Mouse (Mus musculus): ENCODE results near the gene Gipc2. TPM values are rescaled to one million over a fixed set of nuclear protein-coding genes. Genes with fewer than 3 reads are reported as not detected.

Gene Gipc2
- polyA plus RNA-seq (2015; fragmentation: Nextera tagmentation; extraction: Ambion mirVana) = 4.5 and 8.6 TPM in 2 replicates

DNA sequence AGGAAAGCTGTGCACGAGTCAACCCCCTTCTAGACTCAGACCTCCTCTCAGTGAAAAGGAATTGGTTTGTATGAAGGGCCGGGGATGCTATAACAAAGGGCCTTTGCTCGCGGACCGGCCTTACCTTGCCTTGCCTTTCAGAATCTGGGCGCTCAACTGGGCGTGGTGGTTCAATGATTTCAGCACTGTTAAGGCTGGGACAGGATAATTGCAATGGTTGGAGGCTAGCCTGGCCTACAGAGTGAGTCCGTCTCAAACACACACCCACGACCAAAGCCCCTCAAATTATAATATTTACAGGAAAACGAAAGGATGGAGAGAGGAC is at the start of gene Gipc2:
TSS of gene Gipc2 (minus strand) at position 132 of the 325 bp plus-strand sequence.
- Histone ChIP-seq H3K27ac (replicated peaks) (no peak within 1 kb of the TSS), H3K27me3 (peaks cover 15% of the 10 kb centered on the region), H3K9ac (peak within 1 kb of the TSS; percentile 4), H3K36me3 (no peaks in the 10 kb centered on the region), H3K4me1 (peaks cover 25% of the 10 kb centered on the region), H3K9me3 (replicated peaks) (no peaks in the 10 kb centered on the region), H3K4me3 (replicated peaks) (peak within 1 kb of the TSS; percentile 46), H3K4me2 (replicated peaks) (peak within 1 kb of the TSS; percentile 97)
- ATAC-seq (ENCODE audit: insufficient number of reproducible peaks, low FRiP score, low TSS enrichment, low read depth) = peak; percentile 30; the same call in 1 of the 2 replicates
- 11% methylated on average over 10 of the region's 10 CpGs for WGBS

DNA sequence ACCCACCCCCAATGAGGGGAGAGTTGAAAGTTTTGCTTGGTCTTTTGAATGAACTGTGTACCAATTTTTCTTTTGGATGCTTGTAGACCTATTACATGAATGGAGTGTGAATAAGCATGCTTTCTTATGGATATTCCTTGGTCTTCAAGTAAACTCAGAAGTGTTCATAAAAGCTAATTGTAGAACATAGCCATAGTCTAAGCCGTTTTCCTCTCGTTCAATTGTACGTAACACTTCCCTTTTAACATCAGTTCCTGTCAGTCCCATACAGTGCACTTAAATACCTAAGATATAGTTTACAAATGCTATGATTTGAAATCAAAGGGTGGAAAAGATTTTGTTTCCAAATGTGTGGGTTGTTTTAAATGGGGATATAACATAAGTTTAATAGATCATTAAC is 47.4 kb upstream of the Gipc2 start:
- 41% methylated on average over 3 of the region's 3 CpGs for WGBS
- H3K27ac ChIP-seq (replicated peaks) = no peak overlapping the region
- peaks cover 30% of the 10 kb centered on the region for H3K4me1 ChIP-seq
- peak overlapping the region; percentile 93 for H3K4me3 ChIP-seq (replicated peaks)
- no peaks in the 10 kb centered on the region for H3K9me3 ChIP-seq (replicated peaks)
- H3K27me3 ChIP-seq = no peaks in the 10 kb centered on the region
- no peak overlapping the region for H3K9ac ChIP-seq
- peaks cover 26% of the 10 kb centered on the region for H3K36me3 ChIP-seq
- ATAC-seq (ENCODE audit: insufficient number of reproducible peaks, low FRiP score, low TSS enrichment, low read depth) = no peak
- peak overlapping the region; percentile 74 for H3K4me2 ChIP-seq (replicated peaks)

GRCm38 (mm10) chr3:152211731-152212279 is 45.8 kb upstream of the Gipc2 start:
- no peak for ATAC-seq (ENCODE audit: insufficient number of reproducible peaks, low FRiP score, low TSS enrichment, low read depth)
- Histone ChIP-seq H3K4me2 (replicated peaks) (peak overlapping the region; percentile 74), H3K9ac (peak overlapping the region; percentile 100), H3K27me3 (no peaks in the 10 kb centered on the region), H3K36me3 (peaks cover 17% of the 10 kb centered on the region), H3K4me3 (replicated peaks) (peak overlapping the region; percentile 93), H3K9me3 (replicated peaks) (no peaks in the 10 kb centered on the region), H3K4me1 (peaks cover 31% of the 10 kb centered on the region), H3K27ac (replicated peaks) (0 out of 2 replicates have a peak overlapping the region, but pooled peaks have one; percentile 100)
- WGBS = 15% methylated on average over 7 of the region's 7 CpGs

DNA sequence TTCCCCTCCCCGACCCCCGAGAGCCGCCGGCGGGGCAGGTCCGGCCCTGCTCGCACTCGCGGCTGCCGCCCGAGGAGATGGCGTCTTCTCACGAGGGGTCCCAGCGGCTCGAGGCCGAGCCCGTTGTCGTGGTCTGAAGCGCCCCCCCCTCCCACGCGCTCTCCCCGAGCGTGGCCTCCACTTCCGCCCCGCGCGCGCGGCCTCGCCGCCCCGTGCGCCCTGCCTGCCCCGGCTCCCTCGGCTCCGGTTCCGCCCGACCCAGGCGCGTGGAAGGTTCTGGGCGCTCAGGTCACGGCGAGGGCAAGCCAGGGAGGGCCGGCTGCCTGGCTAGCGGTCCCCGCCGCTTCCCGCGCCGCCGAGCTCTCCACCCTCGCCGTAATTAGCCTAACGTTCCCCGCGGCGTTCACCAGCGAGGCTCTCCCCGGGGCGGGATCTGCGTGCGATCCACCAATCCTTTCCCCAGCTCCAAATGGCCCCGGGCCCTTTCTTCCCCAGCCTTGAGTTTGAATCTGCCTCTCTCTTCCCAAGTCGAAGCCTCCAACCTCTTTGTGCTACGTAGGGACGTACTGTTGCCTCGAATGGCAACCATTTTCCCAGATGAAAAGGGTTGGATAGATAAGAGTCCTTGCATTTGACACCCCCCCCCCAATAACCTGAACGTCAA is 44.8 kb upstream of the Gipc2 start:
- H3K4me2 ChIP-seq (replicated peaks) = peak overlapping the region; percentile 74
- H3K4me3 ChIP-seq (replicated peaks) = peak overlapping the region; percentile 93
- ATAC-seq (ENCODE audit: insufficient number of reproducible peaks, low FRiP score, low TSS enrichment, low read depth) = peak; percentile 60
- no peaks in the 10 kb centered on the region for H3K9me3 ChIP-seq (replicated peaks)
- no peaks in the 10 kb centered on the region for H3K27me3 ChIP-seq
- H3K4me1 ChIP-seq = peaks cover 31% of the 10 kb centered on the region
- peak overlapping the region; percentile 100 for H3K9ac ChIP-seq
- peaks cover 9% of the 10 kb centered on the region; the same call in 1 of the 2 replicates for H3K36me3 ChIP-seq
- H3K27ac ChIP-seq (replicated peaks) = peak overlapping the region; percentile 100
- under 1% methylated on average over 52 of the region's 68 CpGs for WGBS

GRCm38 (mm10) chr3:152209967-152210634 is 44.1 kb upstream of the Gipc2 start, which contains the start of the genes Dnajb4 and Fubp1:
Dnajb4 (minus strand) TSS chr3:152210302.
Fubp1 (plus strand) TSS chr3:152210422.
- Histone ChIP-seq H3K4me3 (replicated peaks) (peak within 1 kb of the TSS; percentile 93), H3K36me3 (peaks cover 5% of the 10 kb centered on the region; the same call in 1 of the 2 replicates), H3K4me2 (replicated peaks) (peak within 1 kb of the TSS; percentile 74), H3K27me3 (no peaks in the 10 kb centered on the region), H3K4me1 (peaks cover 31% of the 10 kb centered on the region), H3K9me3 (replicated peaks) (no peaks in the 10 kb centered on the region), H3K9ac (peak within 1 kb of the TSS; percentile 100), H3K27ac (replicated peaks) (peak within 1 kb of the TSS; percentile 100)
- ATAC-seq (ENCODE audit: insufficient number of reproducible peaks, low FRiP score, low TSS enrichment, low read depth) = peak; percentile 96
- WGBS = 0% methylated on average over 85 of the region's 85 CpGs

DNA sequence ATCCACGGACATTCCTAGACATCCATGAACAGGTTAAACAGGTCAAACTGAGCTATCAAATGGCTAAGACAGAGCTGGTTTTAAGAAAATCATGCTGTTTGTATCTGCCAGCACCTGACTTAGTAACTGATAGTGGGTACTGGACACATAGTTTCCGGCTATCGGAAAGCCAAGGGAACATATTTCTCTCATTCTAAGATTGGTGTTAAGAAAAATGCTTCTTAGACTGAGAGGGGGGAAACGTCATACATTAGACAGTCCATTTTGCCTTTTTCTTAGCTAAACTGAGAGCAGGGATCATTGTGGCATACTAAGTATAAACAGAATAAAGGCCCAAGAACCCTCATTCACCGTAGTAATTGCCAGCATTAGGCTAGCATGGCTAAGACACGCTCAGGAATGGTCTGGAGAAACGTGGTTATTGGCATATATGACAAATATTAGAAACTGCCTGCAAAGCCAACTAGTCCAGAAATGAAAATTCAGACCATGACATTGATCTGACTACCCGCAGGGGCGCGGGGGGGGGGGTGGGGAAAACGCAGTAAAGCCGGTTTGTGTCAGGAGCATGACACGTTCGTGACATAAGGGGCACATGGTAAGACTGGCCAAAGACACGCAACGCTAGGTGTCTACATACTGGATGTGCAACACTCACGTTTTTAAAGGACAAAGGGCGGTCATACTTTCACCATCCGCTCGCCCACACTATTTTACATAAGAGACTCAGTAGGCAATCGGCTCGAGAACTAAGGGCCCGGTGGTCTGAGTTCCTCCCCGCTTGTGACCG is 43.3 kb upstream of the Gipc2 start:
- no peaks in the 10 kb centered on the region for H3K9me3 ChIP-seq (replicated peaks)
- peak; percentile 5; the same call in 1 of the 2 replicates for ATAC-seq (ENCODE audit: insufficient number of reproducible peaks, low FRiP score, low TSS enrichment, low read depth)
- peak overlapping the region; percentile 98 for H3K9ac ChIP-seq
- peak overlapping the region; percentile 100 for H3K27ac ChIP-seq (replicated peaks)
- H3K4me3 ChIP-seq (replicated peaks) = peak overlapping the region; percentile 93
- no peaks in the 10 kb centered on the region for H3K27me3 ChIP-seq
- H3K36me3 ChIP-seq = peaks cover 5% of the 10 kb centered on the region; the same call in 1 of the 2 replicates
- peak overlapping the region; percentile 65 for H3K4me2 ChIP-seq (replicated peaks)
- peaks cover 28% of the 10 kb centered on the region for H3K4me1 ChIP-seq
- 4% methylated on average over 25 of the region's 25 CpGs for WGBS

GRCm38 (mm10) chr3:152208096-152208885 is 42.3 kb upstream of the Gipc2 start:
- Histone ChIP-seq H3K36me3 (peaks cover 5% of the 10 kb centered on the region; the same call in 1 of the 2 replicates), H3K4me1 (peaks cover 26% of the 10 kb centered on the region), H3K27ac (replicated peaks) (no peak overlapping the region), H3K4me2 (replicated peaks) (no peak overlapping the region), H3K27me3 (no peaks in the 10 kb centered on the region), H3K9ac (no peak overlapping the region), H3K4me3 (replicated peaks) (no peak overlapping the region), H3K9me3 (replicated peaks) (no peaks in the 10 kb centered on the region)
- no peak for ATAC-seq (ENCODE audit: insufficient number of reproducible peaks, low FRiP score, low TSS enrichment, low read depth)
- WGBS = 91% methylated on average over 7 of the region's 7 CpGs

- no peak overlapping the region for H3K4me3 ChIP-seq (replicated peaks)
- no peaks in the 10 kb centered on the region for H3K27me3 ChIP-seq
- WGBS = 98% methylated on average over 4 of the region's 4 CpGs
- no peak overlapping the region for H3K4me2 ChIP-seq (replicated peaks)
- ATAC-seq (ENCODE audit: insufficient number of reproducible peaks, low FRiP score, low TSS enrichment, low read depth) = no peak
- H3K9me3 ChIP-seq (replicated peaks) = no peaks in the 10 kb centered on the region
- no peak overlapping the region for H3K9ac ChIP-seq
- peaks cover 15% of the 10 kb centered on the region for H3K4me1 ChIP-seq
- no peak overlapping the region for H3K27ac ChIP-seq (replicated peaks)
- peaks cover 5% of the 10 kb centered on the region; the same call in 1 of the 2 replicates for H3K36me3 ChIP-seq
Observed at GRCm38 (mm10) chr3:152207156-152207555, 41.1 kb upstream of the Gipc2 start.

DNA sequence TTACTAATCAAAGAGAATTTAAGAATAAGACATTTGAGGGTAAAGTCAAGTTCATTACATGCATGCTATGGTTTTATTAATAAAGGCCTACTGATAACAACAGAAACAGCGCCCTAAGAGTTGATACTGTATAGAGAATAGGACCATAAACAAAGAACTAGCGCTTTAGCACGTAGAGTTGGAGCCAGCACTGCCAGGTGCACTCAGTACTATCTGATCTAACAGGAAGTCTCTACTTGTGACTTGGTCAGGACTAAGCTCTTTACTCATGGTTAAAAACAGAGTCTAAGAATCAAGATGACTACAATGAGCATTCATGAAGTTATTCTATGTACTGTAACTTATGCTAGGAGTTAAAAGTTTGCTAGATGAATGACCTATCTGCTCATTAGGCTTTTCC is 38.5 kb upstream of the Gipc2 start:
- no peak for ATAC-seq (ENCODE audit: insufficient number of reproducible peaks, low FRiP score, low TSS enrichment, low read depth)
- H3K9me3 ChIP-seq (replicated peaks) = no peaks in the 10 kb centered on the region
- H3K9ac ChIP-seq = no peak overlapping the region
- WGBS = 78% methylated on average over 3 of the region's 3 CpGs
- no peak overlapping the region for H3K27ac ChIP-seq (replicated peaks)
- peaks cover 8% of the 10 kb centered on the region for H3K4me1 ChIP-seq
- H3K27me3 ChIP-seq = no peaks in the 10 kb centered on the region
- H3K4me3 ChIP-seq (replicated peaks) = no peak overlapping the region
- H3K36me3 ChIP-seq = peaks cover 5% of the 10 kb centered on the region; the same call in 1 of the 2 replicates
- no peak overlapping the region for H3K4me2 ChIP-seq (replicated peaks)

- ATAC-seq (ENCODE audit: insufficient number of reproducible peaks, low FRiP score, low TSS enrichment, low read depth) = no peak
- H3K27me3 ChIP-seq = no peaks in the 10 kb centered on the region
- H3K27ac ChIP-seq (replicated peaks) = no peak overlapping the region
- WGBS = 46% methylated on average over 3 of the region's 3 CpGs
- H3K4me1 ChIP-seq = peaks cover 5% of the 10 kb centered on the region
- H3K36me3 ChIP-seq = peaks cover 5% of the 10 kb centered on the region; the same call in 1 of the 2 replicates
- no peak overlapping the region for H3K9ac ChIP-seq
- H3K9me3 ChIP-seq (replicated peaks) = no peaks in the 10 kb centered on the region
- H3K4me2 ChIP-seq (replicated peaks) = no peak overlapping the region
- no peak overlapping the region for H3K4me3 ChIP-seq (replicated peaks)
Observed at GRCm38 (mm10) chr3:152203996-152204395, 38.0 kb upstream of the Gipc2 start.
